Mouse (Mus musculus) adrenal gland (tissue): ENCODE measurements at regions not wholly inside any gene's neighbourhood (a gene's known extent, or its start where the extent isn't known, plus 50 kb on each side); places are given as distances from the start of the nearest gene placed in this dataset.

ENCODE experiments used
- intact Hi-C: fragments of 180-260 bp; cut with DNase I; formaldehyde crosslinking; loops from one replicate; pipeline ENCODE4 v1.15.1; 2025

DNA sequence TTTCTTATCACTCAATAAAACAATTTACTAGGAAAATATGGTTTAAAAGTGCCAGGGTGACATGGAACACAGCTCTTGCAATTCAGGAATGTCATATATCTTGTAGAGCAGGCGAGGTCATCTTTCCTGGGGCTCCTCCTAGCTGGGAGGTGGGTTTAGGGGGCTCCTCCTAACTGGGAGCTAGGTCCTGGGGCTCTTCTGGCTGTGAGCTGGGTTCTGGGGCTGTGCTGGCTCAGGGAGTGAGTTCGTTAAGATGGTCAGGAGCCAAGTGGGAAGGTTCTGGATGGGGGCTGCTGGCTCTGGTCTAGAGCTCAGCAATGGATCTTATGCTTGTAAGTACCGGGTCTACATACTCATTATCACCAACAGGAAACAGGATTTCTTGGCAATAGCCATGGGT, 306.8 kb upstream of the Rnaseh2b start:
- intact Hi-C loops, result no loop called here

DNA sequence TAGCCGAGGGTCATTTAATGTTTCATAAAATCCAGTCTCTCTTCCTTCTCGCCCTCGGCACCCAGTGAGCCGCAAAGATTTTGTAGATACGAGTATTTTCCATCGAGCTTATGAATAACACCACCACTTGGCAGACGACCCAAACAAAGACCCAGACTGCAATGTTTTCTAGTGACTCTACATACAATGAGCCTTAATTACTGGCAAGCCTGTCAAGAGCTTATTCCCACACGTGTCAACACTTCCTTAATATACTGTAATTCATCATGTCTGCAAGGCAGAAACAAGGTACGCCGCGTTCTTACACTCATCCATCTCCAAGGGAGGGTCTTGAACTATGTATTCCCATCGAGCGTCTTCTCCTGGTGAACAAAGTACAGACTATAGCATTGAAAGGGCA, 306.2 kb upstream of the Rnaseh2b start:
- intact Hi-C loops, result no loop called here

DNA sequence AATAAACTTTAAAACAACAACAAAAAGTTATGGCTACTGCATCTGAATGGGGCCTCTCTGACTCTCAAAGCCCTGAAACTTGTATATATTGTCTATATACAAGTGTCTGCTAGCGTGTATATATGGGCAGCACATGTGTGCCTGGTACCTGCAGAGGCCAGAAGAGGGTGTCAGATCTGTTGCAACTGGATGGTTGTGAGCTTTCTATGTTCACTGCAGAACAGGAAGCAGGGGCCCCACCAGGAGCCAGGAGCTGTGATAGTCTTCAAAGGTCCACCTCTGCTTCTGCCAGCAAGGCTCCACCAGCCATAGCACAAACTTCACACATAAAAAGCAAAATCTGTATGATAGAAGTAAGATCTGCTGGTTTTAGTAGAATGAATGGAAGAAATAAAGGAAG, 297.1 kb upstream of the Rnaseh2b start:
- intact Hi-C loops, result no loop called here

DNA sequence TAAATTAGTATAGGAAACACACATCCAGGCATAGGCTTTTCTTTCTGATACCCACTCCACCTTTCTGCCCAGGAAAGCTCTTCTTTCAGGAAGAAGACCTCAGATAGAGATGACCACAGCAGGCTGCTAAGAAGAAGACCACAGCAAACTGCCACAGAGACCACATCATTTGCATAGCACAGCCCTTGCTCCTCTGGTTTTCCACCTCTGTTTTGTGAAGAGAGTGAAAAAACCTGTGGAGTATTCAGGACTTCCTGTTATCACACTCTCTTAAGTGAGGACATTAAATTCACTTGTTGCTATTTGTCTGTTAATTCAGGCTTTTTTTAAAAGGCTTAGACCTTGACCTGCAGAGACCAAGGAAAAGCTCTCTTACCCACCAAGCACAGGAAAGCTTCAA, 294.7 kb upstream of the Rnaseh2b start:
- intact Hi-C loops, result no loop called here

DNA sequence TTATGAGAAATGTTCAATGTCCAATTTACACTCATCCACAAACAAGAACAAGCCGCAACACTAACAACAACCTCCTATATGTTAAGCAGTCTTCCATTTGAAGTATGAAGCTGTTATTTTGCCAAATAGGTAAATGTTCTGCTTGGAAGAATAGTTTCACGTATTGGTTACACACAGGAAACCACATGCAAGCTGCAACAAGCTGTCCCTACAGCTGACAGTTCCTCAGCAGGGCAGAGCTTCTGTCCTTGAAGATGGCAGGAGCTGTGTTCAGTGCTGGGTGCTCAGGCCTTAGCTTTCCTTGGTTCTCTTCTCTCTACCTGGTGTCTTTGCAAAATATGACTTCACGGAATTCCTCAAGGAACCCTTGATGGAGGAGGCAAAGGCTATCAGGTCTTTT, 294.1 kb upstream of the Rnaseh2b start:
- intact Hi-C loops, result no loop called here

DNA sequence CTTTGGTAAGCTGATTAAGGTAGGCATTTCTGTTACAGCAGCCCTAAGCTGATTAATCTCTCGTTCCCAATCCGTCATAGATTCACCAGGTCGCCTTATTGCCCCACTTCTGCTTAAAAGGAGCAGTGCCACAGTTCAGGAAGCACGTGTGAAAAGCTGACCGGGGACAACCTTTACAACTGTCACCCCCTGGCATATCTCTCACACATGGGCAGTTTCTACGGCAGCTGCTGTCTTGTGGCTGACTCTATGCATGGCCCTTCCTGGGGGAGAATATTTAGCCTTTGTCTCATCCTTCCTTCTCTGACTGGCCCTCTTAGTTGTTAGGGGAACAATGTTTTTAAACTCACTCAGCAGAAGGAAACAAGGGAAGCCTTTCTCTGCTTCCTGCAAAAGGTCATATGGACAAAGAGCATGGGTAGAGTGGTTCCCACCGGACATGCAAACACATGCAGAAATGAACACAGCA, 290.9 kb upstream of the Rnaseh2b start:
- intact Hi-C loops, result no loop called here

DNA sequence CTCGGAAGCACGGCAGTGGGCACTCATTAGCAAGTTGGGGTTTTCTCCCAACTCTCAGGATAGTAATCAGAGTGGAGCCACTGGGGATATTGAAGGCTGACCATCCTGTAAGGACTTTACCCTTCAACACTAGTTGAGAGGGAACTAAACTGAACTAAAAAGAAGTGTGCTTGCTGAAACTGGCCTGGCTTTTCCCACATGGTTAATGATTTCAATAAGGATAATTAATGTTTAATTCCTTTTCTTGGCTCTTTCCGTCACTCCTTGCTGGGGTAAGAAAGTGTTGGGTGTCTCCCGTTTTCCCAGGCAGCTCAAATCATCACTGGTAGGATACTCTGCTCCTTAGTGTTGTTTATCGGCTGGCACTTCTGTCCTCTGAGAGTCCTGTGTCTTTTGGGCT, 290.3 kb upstream of the Rnaseh2b start:
- intact Hi-C loops, result no loop called here

DNA sequence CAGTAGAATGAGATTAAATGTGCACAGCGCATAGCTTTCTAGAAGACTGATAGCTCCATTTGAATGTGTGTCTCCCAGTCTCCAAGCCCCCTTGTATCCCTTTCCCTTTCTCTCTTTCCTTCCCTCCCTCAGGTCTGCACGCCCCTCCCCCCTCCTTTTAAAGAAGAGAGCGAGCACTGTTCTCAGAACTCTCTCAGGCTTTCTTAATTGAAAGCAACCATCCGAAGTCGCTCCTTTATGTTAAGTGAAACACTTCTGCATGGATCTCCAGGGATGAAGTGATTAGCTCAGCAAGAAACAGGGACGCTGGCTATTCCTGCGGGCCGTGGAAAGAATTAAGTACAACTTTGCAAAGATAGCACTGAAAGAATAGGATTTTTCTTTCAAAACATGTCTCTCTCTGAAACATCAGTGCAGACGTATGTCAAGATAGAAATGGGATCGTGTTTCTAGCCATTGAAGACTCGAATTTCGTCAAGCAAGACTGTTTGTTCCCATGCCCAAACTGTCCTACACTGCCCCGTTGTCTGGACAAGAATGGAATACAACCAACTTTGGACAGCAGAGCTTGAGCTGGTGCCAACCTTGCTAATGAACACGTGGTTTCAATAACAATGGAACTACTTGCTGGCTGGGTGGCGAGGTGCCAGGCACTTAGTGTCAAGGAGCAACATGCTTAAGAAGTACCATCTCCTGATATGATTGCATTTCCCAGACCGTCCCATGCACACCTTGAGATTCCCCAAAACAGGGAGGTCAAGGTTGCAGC, 289.2 kb upstream of the Rnaseh2b start:
- intact Hi-C loops, result no loop called here

DNA sequence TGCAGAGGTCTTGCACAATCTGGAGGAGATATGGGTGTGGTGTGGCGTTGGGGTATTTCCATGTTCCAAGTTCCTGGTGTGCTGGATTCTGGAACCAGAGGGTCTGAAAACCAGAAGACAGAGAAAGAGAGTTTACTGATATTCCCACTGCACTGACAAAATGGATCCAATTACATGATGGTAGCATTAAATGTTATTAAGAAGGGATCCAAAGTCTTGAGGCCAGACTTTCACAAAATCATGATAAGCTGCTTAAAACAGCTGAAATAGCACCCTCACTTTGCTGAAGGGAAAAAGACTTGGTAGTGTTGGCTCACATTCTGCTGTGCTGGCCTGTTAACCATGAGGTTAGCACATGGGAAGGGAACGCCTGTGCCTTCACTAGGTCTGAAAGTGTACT, 288.6 kb upstream of the Rnaseh2b start:
- intact Hi-C loops, result no loop called here

DNA sequence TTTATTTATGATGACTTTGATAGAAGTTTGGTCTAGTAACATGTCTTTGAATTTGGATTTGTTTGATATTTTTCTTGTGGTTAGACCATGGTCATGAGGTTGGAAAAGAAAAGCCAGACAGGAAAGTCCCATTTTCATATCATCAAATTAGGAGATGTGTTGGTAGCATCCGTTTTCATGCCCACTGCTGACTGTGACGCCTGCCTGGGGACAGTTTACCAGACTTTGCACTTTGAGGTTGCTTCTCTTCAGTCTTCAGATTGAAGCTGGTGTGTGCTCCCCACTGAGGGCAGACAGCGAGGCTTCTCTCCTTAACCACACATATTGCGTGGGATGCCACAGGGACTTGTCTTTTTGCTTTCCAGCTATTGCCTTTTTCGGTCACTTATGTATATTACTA, 283.7 kb upstream of the Rnaseh2b start:
- intact Hi-C loops, result no loop called here

DNA sequence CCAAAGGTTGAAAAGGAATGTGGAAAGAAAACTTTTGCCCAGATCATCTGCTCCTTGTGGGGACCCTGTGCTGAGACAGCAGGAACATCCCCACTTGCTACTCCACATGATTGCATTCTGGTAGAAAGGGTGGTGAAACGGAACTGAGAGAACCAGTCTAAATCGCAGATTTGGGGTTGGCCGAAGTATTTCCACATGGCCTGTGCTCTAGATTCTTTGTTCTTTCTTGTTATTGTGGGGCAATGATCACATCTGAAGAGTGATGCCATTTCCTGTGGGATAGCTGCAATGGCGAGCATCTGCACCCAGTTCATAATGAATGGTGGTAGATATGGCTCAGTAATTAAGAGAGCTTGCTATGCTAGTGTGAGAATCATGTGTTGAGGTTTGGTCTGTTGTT, 273.6 kb upstream of the Rnaseh2b start:
- intact Hi-C loops, result no loop called here

DNA sequence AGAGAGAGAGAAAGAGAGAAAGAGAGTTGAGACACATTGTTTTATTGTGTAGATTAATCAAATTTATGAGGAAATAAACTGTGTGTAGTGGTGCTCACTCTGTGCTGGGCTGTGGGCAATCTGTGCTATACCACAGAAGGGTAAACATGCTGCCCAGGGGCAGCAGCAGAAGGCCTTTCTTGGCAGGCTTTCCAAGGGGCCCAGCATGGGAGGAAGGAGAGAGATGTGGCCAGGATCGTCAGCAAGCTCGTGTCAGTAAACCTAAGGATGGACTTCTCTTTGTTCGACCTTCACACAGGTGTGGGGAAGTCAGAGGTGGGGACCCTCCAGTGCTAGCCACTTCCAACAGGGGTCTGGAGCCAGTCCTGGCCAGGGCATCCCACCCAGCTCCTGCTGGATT, 271.4 kb upstream of the Rnaseh2b start:
- intact Hi-C loops, result no loop called here

DNA sequence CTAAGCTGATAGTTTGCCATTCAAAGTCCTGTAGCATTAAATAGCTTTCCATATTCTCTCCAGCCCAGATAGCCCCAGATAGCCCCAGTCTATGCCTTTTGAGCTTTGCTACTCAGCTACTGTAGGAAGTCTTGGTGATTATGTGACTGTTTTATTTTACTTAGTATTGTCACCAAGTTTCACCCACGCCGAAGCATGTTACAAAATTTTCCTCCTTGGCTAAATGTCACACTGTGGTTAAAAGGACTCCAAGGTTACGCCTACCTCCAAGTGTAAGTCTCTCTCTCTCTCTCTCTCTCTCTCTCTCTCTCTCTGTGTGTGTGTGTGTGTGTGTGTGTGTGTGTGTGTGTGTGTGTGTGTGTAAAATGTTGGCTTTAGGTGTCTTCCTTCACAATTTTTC, 270.2 kb upstream of the Rnaseh2b start:
- intact Hi-C loops, result no loop called here

DNA sequence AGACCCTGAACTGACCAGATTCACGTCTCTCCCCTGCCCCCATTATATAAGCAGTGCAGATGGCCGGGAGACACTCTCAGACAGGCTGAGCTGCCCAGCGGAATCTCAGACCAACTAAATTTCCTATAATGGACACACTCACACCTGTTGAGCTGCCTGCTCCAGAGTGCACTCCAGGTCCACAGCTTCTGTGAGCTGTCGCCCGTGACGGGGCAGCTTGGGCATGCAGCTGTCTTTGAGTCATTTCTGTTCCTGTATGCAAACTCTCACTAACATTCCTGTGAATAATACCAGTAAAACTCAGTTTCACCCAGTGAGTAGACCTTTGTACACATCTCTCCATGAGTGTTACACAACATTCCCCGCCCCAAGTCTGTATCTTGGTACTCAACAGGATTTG, 269.4 kb upstream of the Rnaseh2b start:
- intact Hi-C loops, result no loop called here

DNA sequence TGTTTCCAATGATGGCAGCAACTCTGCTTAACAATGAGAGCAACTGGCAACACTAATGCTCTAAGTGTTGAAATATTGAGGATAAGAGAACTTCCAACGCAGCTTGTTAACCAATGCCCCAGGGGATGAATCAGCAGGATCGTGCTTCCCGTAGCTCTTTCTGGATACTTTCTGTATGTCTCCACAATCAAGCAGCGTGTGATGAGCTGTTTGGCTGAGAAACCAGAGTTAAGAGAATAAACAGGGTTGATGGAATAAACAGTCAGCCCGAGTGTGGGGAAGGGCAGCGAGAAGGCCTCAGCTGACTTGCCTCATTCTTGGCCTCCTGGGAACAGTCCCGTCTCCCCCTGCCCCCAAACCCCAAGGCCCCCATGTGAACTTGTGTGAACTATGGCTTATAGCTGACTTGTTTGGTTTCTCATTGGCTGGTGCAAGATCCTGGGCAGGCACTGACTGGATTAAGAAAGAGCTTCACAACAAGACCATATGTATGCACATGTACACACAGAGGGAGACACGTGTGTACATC, 264.6 kb upstream of the Rnaseh2b start:
- intact Hi-C loops, result no loop called here

DNA sequence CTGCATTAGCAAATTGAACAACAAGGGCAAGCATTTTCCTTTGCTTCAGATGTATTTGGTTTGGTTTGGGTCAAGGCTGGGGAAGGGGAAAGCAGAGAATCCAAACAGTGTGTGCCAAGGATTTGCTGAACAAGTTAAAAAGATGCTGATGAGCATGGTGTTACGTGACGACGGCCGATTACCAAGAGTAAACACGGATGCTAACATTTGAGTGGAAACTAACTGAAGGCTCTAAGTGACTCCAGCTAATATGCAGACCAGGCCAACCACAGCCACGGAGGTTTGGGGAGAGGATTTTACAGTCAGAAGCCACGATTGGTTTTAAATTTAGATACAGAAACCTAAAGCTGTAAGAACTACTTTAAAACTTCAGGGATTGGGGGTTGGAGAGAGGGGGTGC, 262.3 kb upstream of the Rnaseh2b start:
- intact Hi-C loops, result no loop called here

DNA sequence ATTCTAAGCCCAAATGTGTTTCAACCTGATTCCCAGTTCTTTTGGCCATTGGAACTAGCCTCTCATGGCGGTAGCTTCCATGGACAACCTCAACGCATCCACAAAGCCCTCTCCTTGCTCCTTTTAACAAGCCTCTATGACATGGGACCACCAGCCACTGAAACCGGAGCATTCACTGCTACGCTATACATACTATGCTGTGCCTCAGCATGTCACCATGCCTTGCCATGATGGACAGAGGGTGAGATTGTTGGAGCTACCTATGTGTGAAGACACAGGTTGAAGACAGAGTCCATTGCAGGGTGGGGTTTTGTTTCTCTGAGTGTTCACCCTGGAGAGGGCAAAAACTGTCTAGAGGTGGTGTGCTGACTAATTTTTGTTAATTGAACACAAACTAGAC, 258.7 kb upstream of the Rnaseh2b start:
- intact Hi-C loops, result no loop called here

DNA sequence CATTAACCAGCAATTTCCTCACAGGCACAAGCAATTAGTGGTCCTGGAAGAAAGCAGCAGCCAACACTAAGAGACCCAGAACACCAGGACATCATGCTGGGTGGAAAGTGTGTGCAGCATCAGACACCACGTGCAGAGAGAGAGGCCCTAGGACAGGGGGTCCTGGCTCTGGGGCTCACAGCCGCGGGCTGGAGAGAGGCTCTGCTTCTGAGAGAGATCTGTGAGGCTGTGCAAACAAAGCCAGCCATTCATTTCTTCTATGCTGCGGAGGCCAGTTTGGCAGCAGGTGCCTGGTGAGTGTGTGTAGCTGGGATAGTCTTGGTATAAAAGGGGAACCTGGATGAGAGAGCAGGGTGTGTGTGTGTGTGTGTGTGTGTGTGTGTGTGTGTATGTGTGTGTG, 257.7 kb upstream of the Rnaseh2b start:
- intact Hi-C loops, result no loop called here

DNA sequence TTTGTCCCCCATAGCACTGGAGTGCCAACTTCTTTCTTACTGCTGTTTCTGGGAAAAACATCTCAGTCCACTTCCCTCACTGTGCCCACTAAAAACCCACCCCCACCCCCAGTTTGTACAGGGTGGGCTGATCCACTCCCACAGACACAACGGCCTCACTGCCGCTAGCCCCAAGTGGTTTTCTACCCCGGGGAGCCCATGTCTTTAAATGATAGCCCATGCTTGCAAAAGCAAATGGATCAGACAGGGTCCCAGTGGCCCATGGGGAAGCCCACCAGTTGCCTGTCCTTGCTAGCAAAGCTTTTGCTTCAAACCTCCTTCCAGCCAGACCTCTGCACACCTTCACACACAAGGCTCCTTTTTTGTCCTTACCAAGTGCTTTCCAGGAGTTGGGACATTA, 257.0 kb upstream of the Rnaseh2b start:
- intact Hi-C loops, result no loop called here

DNA sequence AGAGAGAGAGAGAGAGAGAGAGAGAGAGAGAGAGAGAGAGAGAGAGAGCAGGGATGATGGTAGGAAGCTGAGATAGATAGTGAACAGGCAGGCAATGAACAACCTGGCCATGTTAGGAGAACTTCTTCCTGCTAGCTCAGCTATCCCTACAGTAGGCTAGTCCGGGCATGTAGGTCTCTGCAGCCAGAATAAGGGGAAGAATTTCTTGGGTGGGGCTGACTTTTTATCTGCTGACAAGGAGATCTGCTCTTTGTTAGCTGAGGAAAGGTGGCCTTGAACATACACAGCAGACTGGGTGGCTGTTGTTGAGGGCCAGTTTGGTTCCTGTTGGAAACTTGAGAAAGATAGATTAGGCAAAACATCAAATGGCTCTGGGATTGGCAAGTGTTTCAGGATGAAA, 254.9 kb upstream of the Rnaseh2b start:
- intact Hi-C loops, result no loop called here

DNA sequence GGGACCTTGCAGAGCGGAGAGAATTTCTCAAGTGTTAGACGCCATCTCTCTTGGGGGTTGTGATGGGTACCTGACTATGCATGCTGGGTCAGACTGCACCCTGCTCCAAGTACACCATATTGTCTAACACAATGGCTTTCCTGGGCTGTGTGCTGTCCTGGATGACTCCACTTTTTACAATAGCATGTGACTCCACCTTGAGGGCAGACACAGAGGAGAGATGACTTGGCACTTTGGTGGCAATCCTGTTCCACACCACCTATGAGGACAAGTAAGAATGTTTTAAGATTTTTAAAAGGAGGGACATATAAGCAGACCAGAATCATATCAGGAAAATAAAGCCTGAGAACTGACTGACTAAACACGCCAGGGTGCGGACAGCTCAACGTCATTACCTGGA, 254.5 kb upstream of the Rnaseh2b start:
- intact Hi-C loops, result no loop called here

DNA sequence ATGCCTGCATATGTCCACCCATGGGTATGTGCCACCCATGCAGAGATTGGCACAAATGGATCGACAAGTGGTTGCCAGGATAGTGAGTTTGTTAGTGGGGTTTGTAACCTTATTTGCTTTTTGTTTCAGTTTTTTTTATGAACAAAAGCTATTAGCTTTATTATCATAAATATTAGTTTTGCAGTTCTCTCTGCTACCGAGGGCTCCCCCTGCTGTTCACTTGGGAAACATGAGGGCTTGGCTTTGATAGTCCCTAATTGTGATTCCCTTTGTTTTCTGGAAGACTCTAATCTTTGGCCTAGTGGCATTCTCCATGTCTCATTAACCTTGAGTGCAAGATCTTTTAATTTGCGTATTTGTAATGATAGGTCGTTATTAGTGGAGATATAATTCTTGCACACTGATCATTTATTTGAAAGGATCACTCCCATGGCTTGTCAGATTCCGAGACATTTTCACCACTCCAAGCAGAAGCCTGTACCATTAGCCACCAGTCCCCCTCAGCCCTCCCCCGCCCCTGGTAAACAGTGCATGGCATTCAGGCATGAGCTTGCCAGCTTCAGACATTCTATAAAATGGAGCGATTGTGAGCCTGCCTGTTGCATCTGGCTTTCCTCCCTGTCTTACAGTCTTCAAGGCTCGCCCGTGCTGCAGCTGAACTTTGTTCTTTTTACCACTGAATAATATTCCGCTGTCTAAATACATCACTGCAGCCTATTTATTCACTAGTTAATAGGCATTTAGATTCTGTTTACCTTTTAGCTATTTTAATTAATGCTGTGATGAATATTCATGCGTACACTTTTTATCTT, 249.9 kb upstream of the Rnaseh2b start:
- intact Hi-C loops, result loop anchor here (2.0 to 5.0 kb wide), 2 partner anchors 392 to 415 kb away; partner anchors contain the start of gene Gucy1b2

DNA sequence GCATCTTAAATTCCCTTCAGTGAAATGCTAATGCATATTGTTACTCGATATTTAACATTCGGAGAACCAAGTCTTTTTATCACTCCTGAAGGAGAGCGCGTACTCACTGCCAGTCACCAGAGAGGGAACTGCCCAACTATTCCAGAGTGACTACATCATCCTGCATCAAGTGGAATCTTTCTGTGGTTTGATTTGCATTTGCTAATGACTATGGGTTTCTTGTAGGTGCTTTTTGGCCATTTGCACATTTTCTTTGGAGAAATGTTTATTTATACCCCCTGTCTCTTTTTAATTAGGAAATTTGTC, 249.3 kb upstream of the Rnaseh2b start:
- intact Hi-C loops, result loop anchor here (2.0 to 5.0 kb wide), 2 partner anchors 392 to 414 kb away; partner anchors contain the start of gene Gucy1b2
